Mouse (Mus musculus) gonadal fat pad, adult 2 months (tissue): ENCODE measurements around the gene Ell2. TPM values are rescaled to one million over a fixed set of nuclear protein-coding genes. Genes with fewer than 3 reads are reported as not detected.

Experiments
- DNase-seq: peaks from one replicate; pipeline ENCODE4 v3.0.0-alpha.2; 2012; ENCODE audit warnings: low read depth
- polyA plus RNA-seq: library from polyadenylated mRNA; depleted of rRNA; stranded (reverse); fragments of >200 nt; gene quantifications from 2 replicates; pipeline ENCODE4 v1.2.3, GENCODE M21; 2012; rRNA removed

Gene Ell2
- polyA plus RNA-seq, 1 experiment = 8.2 TPM

DNA sequence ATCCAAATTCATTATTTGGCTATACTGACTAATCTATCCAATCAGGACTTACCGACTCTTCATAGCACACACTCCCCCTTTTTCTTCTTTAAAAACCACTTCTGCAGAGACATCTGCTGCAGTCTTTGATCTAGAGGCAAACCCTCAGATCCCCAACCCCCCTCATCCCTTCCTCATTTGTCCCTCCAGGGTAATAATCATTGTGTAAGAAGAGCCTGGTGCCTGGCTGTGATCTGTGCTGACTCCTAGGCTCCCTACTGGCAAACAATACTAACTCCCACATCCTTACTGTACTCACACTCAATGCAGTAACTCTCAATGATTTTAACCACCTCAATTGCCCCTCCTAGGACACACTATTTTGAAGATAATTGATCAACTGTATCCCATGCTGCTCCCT lies 103.4 kb downstream of the Ell2 start:
- no peak for DNase-seq

- no peak for DNase-seq
Measured at GRCm38 (mm10) chr13:75817183-75817582, 110.6 kb downstream of the Ell2 start.

DNA sequence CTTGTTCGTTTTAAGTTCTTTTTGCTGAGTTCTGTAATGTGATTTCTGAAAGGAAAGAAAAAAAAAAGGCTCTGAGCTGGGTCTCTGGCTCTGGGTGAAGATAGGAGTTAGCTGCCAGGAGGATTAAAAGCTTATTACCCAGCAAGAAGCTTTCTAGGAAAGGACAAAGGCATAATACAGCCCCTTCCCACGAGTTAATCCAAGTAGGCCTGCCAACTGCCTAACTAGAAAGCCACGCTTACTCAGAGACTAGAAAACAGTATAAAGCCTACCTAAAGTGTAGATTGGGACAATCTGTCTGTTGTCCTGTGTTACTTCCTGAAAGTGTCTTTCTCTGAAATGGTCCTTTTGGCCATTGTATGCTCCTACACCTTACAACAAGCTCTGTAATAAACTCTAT lies 111.9 kb downstream of the Ell2 start:
- DNase-seq = no peak

- DNase-seq = no peak
Measured at GRCm38 (mm10) chr13:75818945-75819706, 112.6 kb downstream of the Ell2 start.

DNA sequence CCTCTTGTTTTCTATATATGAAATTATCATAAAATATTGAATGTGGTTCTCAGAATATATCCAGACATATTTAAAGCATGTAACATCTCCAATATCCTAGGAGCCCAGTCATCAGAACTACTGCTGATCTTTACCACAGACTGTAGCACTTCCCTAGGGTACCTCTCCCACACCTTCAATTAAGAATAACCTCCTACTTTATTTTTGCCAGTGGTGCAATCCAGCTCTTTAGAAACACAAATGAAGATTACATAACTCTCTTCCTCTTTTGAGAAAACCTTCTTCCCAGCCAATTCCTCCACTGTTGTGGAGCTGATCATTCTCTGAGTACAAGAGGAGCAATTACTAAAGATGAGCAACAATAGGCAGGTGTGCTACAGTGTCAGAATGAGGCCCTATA lies 113.3 kb downstream of the Ell2 start:
- DNase-seq = no peak

Other genes starting within 250 kb of the Ell2 start
- 58.3 and 58.4 TPM in 2 replicates for gene Glrx, start 133.1 kb downstream of the Ell2 start, polyA plus RNA-seq
- 10.8 and 12.5 TPM in 2 replicates for gene Rhobtb3, start 237.2 kb downstream of the Ell2 start, polyA plus RNA-seq